Mouse (Mus musculus) layer of hippocampus, postnatal 36 days (tissue): ENCODE results near the gene Grb10. TPM values are rescaled to one million over a fixed set of nuclear protein-coding genes. Genes with fewer than 3 reads are reported as not detected.

Experiments
- DNase-seq, 2 experiments: peaks; one replicate each; pipeline ENCODE4 v3.0.0; 2022
- total RNA-seq, 2 experiments: library from RNA; stranded (reverse); gene quantifications; 2 replicates each; pipeline ENCODE4 v1.2.3; 2021

Gene Grb10
- total RNA-seq, 2 experiments from 2014 or later, result 21.9 to 22.6 TPM

DNA sequence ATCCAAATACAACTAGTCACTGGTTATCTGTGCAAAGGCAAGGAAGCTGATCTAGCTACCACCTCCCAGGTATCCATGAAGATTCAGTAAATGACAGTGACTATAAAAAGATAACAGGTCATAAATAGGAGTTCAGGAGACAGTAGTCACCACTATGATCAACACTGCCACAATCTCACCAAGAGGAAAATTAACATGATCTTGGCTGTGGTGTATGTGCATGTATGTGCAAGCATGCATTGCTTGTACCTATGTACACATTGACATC lies 94.5 kb downstream of the Grb10 start:
- no peak for DNase-seq

GRCm38 (mm10) chr11:11943240-11944081 lies 95.0 kb downstream of the Grb10 start:
- DNase-seq, result no peak

- no peak for DNase-seq
Measured at GRCm38 (mm10) chr11:11942320-11943217, 95.9 kb downstream of the Grb10 start.

DNA sequence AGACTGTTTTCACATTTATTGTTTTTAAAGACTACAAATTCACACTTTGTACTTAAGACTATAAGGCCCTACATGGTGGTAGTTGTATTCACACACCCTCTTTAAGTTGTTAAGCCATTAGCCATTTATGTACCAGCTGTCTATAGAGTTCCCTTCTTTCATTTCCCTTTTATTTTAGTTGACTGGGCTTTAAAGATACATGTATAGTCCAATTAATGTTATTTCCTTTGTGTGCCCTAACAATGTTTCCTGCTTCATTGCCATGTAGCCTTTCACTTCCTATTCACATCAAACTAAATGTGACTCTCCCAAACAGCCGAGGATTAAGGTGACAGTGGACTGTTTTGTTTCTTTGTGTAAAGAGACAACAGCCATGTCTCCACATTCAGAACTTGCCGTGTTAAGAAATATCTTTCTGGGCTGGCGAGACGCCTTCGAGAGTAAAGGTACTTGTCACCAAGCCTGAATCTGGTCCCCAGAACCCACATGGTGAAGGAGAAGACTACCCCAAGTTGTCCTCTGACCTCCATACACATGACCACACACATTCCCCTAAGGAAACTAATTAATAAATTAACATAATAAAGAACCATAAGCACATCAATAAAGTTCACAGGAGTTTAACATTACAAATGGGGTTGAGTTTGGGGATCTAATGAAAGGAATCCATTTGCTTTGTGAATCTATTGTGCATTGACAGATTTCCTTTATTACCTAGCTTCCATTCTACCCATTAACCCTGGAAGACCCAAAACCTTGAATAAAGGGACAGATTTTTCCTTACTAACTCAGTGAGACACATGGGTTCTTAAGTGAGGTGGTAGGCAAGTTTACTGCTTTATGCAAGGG lies 97.4 kb downstream of the Grb10 start:
- no peak for DNase-seq

DNA sequence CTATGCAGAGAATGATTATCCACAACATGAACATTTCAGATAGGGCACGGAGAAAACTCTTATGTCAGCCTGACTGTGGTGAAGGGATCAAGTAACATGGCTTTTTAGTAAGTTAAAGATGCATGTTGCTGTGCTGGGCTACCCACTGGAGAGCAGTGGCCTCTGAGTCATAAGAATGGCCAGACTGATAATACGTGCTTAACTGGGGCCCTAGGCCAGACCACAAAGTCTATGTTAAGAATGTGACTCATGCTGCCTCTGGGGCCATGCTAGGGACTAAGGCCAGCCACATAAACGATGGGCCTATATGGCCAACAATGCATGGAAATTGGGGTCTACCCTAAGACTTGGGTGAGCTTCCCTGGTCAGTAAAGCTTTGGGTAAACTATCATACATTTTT lies 98.9 kb downstream of the Grb10 start:
- DNase-seq, result no peak

DNA sequence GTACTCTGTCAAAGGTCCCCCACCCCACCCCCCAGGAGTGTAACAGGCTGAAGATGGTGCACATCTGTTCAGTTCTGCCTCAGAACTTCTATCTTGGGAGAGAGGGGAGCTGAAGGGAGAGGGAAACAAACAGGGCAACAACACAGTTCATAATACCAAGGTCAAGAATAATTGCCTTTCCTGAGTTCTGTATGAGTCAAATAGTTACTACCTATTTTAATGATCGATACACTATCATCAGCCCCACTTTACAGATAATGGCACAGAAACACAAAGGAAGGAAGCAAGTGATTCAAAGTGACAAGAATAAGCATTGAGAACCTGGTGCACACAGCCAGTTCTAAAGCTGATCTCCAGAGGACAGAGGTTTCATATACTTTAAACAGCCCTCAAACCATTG lies 99.9 kb downstream of the Grb10 start:
- no peak for DNase-seq

DNA sequence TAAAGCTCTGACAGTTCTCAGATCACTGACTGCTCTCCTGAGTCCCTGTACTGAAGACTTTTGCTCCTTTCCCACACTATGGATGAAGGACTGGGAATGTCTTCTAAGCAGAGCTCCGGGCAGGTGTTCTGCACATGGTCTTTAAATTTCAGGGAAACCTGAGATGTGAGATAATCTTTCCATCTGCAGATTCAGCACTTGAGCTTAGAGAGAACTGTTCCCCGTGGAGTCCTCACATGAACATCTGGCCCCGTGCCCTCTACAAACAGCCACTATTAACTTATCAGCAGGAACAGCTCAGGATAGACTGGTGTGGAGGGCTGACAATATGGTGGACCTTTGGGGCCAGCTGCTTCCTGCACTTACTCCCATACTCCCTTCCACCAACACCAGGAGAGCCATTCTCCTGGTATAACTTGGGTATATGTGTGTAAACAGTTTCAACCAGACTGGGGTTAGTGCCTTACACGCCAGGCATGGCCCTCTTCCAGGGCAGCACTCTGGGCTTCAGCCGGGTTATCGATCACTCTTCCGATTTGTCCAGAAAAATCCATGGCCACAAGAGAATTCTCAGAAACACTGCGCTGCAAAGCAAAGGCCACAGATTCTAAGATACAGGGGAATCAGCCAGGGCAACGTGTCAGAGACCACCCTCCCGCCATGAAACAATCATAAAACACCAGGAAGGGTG lies 101.0 kb downstream of the Grb10 start:
- no peak for DNase-seq

DNA sequence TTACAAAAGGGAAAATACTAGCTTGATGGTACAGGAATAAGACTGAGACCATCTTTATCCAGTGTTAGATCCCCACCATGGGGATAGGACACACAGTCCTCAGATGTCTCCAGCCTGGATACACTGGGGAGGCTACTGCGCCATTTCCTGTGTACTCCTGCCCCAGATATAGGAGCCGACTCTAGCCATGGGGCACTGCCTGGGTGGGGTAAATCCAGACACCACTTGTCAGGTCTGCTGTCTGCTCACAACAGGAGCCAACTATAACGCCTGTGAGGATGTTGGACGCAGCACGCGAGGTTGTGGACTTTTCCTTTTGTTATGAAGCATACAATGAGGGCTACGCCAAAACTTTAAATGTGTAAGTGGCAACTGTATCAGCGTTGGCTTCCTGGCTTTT lies 103.7 kb downstream of the Grb10 start:
- DNase-seq, result no peak

- DNase-seq, result peak; percentile 16 to 32
Measured at GRCm38 (mm10) chr11:11932102-11932789, 106.2 kb downstream of the Grb10 start.

- DNase-seq, result no peak
Measured at GRCm38 (mm10) chr11:11931688-11932087, 106.8 kb downstream of the Grb10 start.

GRCm38 (mm10) chr11:11930527-11930926 lies 108.0 kb downstream of the Grb10 start:
- no peak for DNase-seq

- DNase-seq, result no peak
Measured at GRCm38 (mm10) chr11:11929059-11929458, 109.4 kb downstream of the Grb10 start.

- DNase-seq, result no peak
Measured at GRCm38 (mm10) chr11:11928586-11928985, 109.9 kb downstream of the Grb10 start.

- no peak for DNase-seq
Measured at GRCm38 (mm10) chr11:11923900-11924299, 114.6 kb downstream of the Grb10 start.

DNA sequence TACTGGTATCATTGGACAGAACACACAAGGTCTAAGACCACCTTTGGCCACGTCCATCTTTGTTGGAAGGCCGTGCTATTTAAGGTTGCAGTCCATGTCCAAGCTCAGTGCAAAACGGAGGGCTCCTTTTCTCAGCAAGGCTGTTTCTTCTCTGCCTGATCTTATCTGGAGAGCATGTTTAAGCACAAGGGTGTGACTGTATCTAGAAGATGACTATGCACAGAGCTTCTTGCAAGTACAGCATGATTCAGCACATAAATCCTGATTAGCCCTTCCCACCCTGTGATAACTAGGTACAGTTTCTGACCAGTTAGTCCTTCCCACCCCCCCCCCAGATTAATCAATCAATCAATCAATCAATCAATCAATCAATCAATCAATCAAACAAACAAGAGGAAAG lies 115.1 kb downstream of the Grb10 start:
- DNase-seq, result no peak

DNA sequence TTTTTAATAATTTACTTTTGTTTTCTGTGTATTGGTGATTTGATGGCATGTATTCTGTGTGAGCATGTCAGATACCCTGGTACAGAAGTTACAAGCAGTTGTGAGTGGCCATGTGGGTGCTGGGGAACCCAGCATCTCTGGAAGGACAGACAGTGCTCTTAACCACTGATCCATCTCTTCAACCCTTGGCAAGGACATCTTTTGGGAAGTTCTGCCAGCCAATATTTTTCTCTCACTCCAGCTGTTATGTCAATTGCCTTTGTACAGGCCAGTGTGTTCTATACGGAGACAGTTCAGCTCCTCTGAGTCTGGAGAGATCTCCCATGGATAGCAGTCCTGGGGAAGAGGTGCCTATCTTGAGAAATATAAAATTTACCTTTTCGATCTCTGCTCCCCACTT lies 116.4 kb downstream of the Grb10 start:
- no peak for DNase-seq

GRCm38 (mm10) chr11:11907703-11908413 lies 130.6 kb downstream of the Grb10 start:
- DNase-seq, result no peak

- no peak for DNase-seq
Measured at GRCm38 (mm10) chr11:11905518-11905917, 133.0 kb downstream of the Grb10 start.

DNA sequence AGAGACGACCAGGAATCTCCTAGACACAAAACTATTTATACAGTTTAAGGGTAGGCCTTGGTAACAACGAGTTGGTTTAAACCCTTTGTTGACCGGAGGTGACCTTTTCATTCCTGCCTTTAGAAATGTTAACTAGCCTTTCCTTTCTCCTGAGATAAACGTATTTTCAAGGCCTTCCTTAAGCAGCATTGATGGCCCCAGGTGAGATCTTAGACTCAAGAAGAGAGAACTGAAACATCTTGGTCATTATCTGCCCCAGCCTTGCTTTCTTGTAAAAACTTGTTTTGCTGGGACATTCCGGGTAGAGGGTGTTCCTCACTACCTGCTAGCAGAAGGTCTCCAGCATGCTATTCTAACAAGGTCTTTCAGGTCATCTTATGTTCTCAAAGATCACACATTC lies 133.5 kb downstream of the Grb10 start:
- DNase-seq, result no peak

- DNase-seq, result no peak
Measured at GRCm38 (mm10) chr11:11901509-11901908, 137.0 kb downstream of the Grb10 start.

GRCm38 (mm10) chr11:11898496-11898895 lies 140.0 kb downstream of the Grb10 start:
- no peak for DNase-seq
